Mouse (Mus musculus) urinary bladder, postnatal 25 days (tissue): ENCODE measurements around the gene Kif22.
A peak's percentile ranks its signal among the peaks of the same experiment; 100 is the strongest.

Experiments
- DNase-seq: peaks from one replicate; pipeline ENCODE4 v3.0.0; 2022; ENCODE audit warnings: low spot score

The Kif22 gene

GRCm38 (mm10) chr7:127016971-127017949, 25.0 kb downstream of the Kif22 start, which contains the start of gene Pagr1a:
TSS of gene Pagr1a (minus strand) at chr7:127017352.
- DNase-seq: peak; percentile 93

- peak; percentile 47 for DNase-seq
Observed at GRCm38 (mm10) chr7:127016486-127016938, 25.8 kb downstream of the Kif22 start.

- DNase-seq: no peak
Observed at GRCm38 (mm10) chr7:127016481-127016485, 26.0 kb downstream of the Kif22 start, which contains the start of gene Pagr1b. TSS of gene Pagr1b (minus strand) at chr7:127016484.

- DNase-seq: no peak
Observed at GRCm38 (mm10) chr7:127016081-127016480, 26.2 kb downstream of the Kif22 start.

- no peak for DNase-seq
Observed at GRCm38 (mm10) chr7:127014993-127015392, 27.3 kb downstream of the Kif22 start.

GRCm38 (mm10) chr7:127014320-127014719, 28.0 kb downstream of the Kif22 start, which contains the start of gene Mvp:
TSS of gene Mvp (minus strand) at chr7:127014621.
- DNase-seq: peak; percentile 69

GRCm38 (mm10) chr7:127013385-127013784, 28.9 kb downstream of the Kif22 start:
- DNase-seq: no peak

GRCm38 (mm10) chr7:127012845-127013244, 29.4 kb downstream of the Kif22 start:
- DNase-seq: no peak

- no peak for DNase-seq
Observed at GRCm38 (mm10) chr7:127012374-127012773, 29.9 kb downstream of the Kif22 start.

- no peak for DNase-seq
Observed at GRCm38 (mm10) chr7:127011717-127012116, 30.6 kb downstream of the Kif22 start.

GRCm38 (mm10) chr7:127011051-127011450, 31.2 kb downstream of the Kif22 start:
- no peak for DNase-seq

- no peak for DNase-seq
Observed at GRCm38 (mm10) chr7:127009307-127010085, 32.8 kb downstream of the Kif22 start.

- DNase-seq: peak; percentile 48
Observed at GRCm38 (mm10) chr7:127008239-127009019, 33.8 kb downstream of the Kif22 start.

GRCm38 (mm10) chr7:127007313-127008024, 34.8 kb downstream of the Kif22 start:
- no peak for DNase-seq

- DNase-seq: no peak
Observed at GRCm38 (mm10) chr7:127004122-127004875, 38.0 kb downstream of the Kif22 start.

- no peak for DNase-seq
Observed at GRCm38 (mm10) chr7:127003620-127004019, 38.7 kb downstream of the Kif22 start.

GRCm38 (mm10) chr7:126999568-126999967, 42.7 kb downstream of the Kif22 start:
- no peak for DNase-seq

- no peak for DNase-seq
Observed at GRCm38 (mm10) chr7:126996449-126996848, 45.8 kb downstream of the Kif22 start.

- no peak for DNase-seq
Observed at GRCm38 (mm10) chr7:126988816-126989215, 53.5 kb downstream of the Kif22 start.

- DNase-seq: peak; percentile 21
Observed at GRCm38 (mm10) chr7:126986319-126986718, 56.0 kb downstream of the Kif22 start.
